Mouse (Mus musculus): ENCODE results near the gene Itga1. TPM values are rescaled to one million over a fixed set of nuclear protein-coding genes. Genes with fewer than 3 reads are reported as not detected.

The Itga1 gene
- polyA plus RNA-seq, 1 experiment from 2014 or later = 31.0 TPM

- ATAC-seq (replicated peaks; ENCODE audit: insufficient number of reproducible peaks, low FRiP score, low TSS enrichment) = no peak
Observed at GRCm38 (mm10) chr13:115130035-115130434, 28.3 kb upstream of the Itga1 start.

GRCm38 (mm10) chr13:115127826-115128225 is 26.1 kb upstream of the Itga1 start:
- Histone ChIP-seq H3K4me2 (no peak overlapping the region), H3K27me3 (ENCODE audit: control insufficient read depth, insufficient read depth, low read length) (no peaks in the 10 kb centered on the region), H3K4me1 (ENCODE audit: control insufficient read depth, insufficient read depth, low read length) (no peaks in the 10 kb centered on the region), H3K36me3 (ENCODE audit: control insufficient read depth, insufficient read depth, low read length) (no peaks in the 10 kb centered on the region), H3K27ac (ENCODE audit: low read depth, low read length) (no peak overlapping the region), H3K9me3 (replicated peaks; ENCODE audit: control insufficient read depth, low read length) (no peaks in the 10 kb centered on the region), H3K9ac (ENCODE audit: low read depth, low read length) (no peak overlapping the region), H3K4me3 (ENCODE audit: low read depth, low read length) (no peak overlapping the region)
- no peak for ATAC-seq (replicated peaks; ENCODE audit: insufficient number of reproducible peaks, low FRiP score, low TSS enrichment)
- 83% methylated on average over 1 of the region's 1 CpGs for WGBS (ENCODE audit: insufficient replicate concordance)

More at GRCm38 (mm10) chr13:115130035-115130434, 28.3 kb upstream of the Itga1 start:
- Histone ChIP-seq H3K27ac (ENCODE audit: low read depth, low read length) (no peak overlapping the region), H3K9ac (ENCODE audit: low read depth, low read length) (no peak overlapping the region), H3K4me3 (ENCODE audit: low read depth, low read length) (no peak overlapping the region), H3K27me3 (ENCODE audit: control insufficient read depth, insufficient read depth, low read length) (no peaks in the 10 kb centered on the region), H3K36me3 (ENCODE audit: control insufficient read depth, insufficient read depth, low read length) (no peaks in the 10 kb centered on the region), H3K4me2 (no peak overlapping the region), H3K4me1 (ENCODE audit: control insufficient read depth, insufficient read depth, low read length) (no peaks in the 10 kb centered on the region), H3K9me3 (replicated peaks; ENCODE audit: control insufficient read depth, low read length) (no peaks in the 10 kb centered on the region)
- WGBS (ENCODE audit: insufficient replicate concordance) = 72% methylated on average over 2 of the region's 2 CpGs

- Histone ChIP-seq H3K4me1 (ENCODE audit: control insufficient read depth, insufficient read depth, low read length) (no peaks in the 10 kb centered on the region), H3K27ac (ENCODE audit: low read depth, low read length) (no peak overlapping the region), H3K4me3 (ENCODE audit: low read depth, low read length) (no peak overlapping the region), H3K36me3 (ENCODE audit: control insufficient read depth, insufficient read depth, low read length) (no peaks in the 10 kb centered on the region), H3K27me3 (ENCODE audit: control insufficient read depth, insufficient read depth, low read length) (no peaks in the 10 kb centered on the region), H3K4me2 (no peak overlapping the region), H3K9ac (ENCODE audit: low read depth, low read length) (no peak overlapping the region), H3K9me3 (replicated peaks; ENCODE audit: control insufficient read depth, low read length) (no peaks in the 10 kb centered on the region)
- ATAC-seq (replicated peaks; ENCODE audit: insufficient number of reproducible peaks, low FRiP score, low TSS enrichment) = no peak
- WGBS (ENCODE audit: insufficient replicate concordance) = 74% methylated on average over 2 of the region's 2 CpGs
Observed at GRCm38 (mm10) chr13:115126534-115126933, 24.8 kb upstream of the Itga1 start.

GRCm38 (mm10) chr13:115125130-115125529 is 23.4 kb upstream of the Itga1 start:
- Histone ChIP-seq H3K27ac (ENCODE audit: low read depth, low read length) (no peak overlapping the region), H3K4me1 (ENCODE audit: control insufficient read depth, insufficient read depth, low read length) (no peaks in the 10 kb centered on the region), H3K9ac (ENCODE audit: low read depth, low read length) (no peak overlapping the region), H3K36me3 (ENCODE audit: control insufficient read depth, insufficient read depth, low read length) (no peaks in the 10 kb centered on the region), H3K27me3 (ENCODE audit: control insufficient read depth, insufficient read depth, low read length) (no peaks in the 10 kb centered on the region), H3K4me2 (no peak overlapping the region), H3K9me3 (replicated peaks; ENCODE audit: control insufficient read depth, low read length) (no peaks in the 10 kb centered on the region), H3K4me3 (ENCODE audit: low read depth, low read length) (no peak overlapping the region)
- ATAC-seq (replicated peaks; ENCODE audit: insufficient number of reproducible peaks, low FRiP score, low TSS enrichment) = no peak
- 79% methylated on average over 4 of the region's 4 CpGs for WGBS (ENCODE audit: insufficient replicate concordance)

GRCm38 (mm10) chr13:115124521-115124920 is 22.8 kb upstream of the Itga1 start:
- no peaks in the 10 kb centered on the region for H3K36me3 ChIP-seq (ENCODE audit: control insufficient read depth, insufficient read depth, low read length)
- WGBS (ENCODE audit: insufficient replicate concordance) = 62% methylated on average over 1 of the region's 1 CpGs
- H3K9me3 ChIP-seq (replicated peaks; ENCODE audit: control insufficient read depth, low read length) = no peaks in the 10 kb centered on the region
- H3K27me3 ChIP-seq (ENCODE audit: control insufficient read depth, insufficient read depth, low read length) = no peaks in the 10 kb centered on the region
- H3K27ac ChIP-seq (ENCODE audit: low read depth, low read length) = no peak overlapping the region
- no peak overlapping the region for H3K4me3 ChIP-seq (ENCODE audit: low read depth, low read length)
- ATAC-seq (replicated peaks; ENCODE audit: insufficient number of reproducible peaks, low FRiP score, low TSS enrichment) = no peak
- H3K4me1 ChIP-seq (ENCODE audit: control insufficient read depth, insufficient read depth, low read length) = no peaks in the 10 kb centered on the region
- no peak overlapping the region for H3K9ac ChIP-seq (ENCODE audit: low read depth, low read length)
- no peak overlapping the region for H3K4me2 ChIP-seq

- no peak overlapping the region for H3K27ac ChIP-seq (ENCODE audit: low read depth, low read length)
- H3K4me2 ChIP-seq = no peak overlapping the region
- WGBS (ENCODE audit: insufficient replicate concordance) = 63% methylated on average over 5 of the region's 5 CpGs
- no peak overlapping the region for H3K4me3 ChIP-seq (ENCODE audit: low read depth, low read length)
- H3K9ac ChIP-seq (ENCODE audit: low read depth, low read length) = no peak overlapping the region
- H3K9me3 ChIP-seq (replicated peaks; ENCODE audit: control insufficient read depth, low read length) = no peaks in the 10 kb centered on the region
- no peak for ATAC-seq (replicated peaks; ENCODE audit: insufficient number of reproducible peaks, low FRiP score, low TSS enrichment)
- H3K36me3 ChIP-seq (ENCODE audit: control insufficient read depth, insufficient read depth, low read length) = no peaks in the 10 kb centered on the region
- no peaks in the 10 kb centered on the region for H3K27me3 ChIP-seq (ENCODE audit: control insufficient read depth, insufficient read depth, low read length)
- H3K4me1 ChIP-seq (ENCODE audit: control insufficient read depth, insufficient read depth, low read length) = no peaks in the 10 kb centered on the region
Observed at GRCm38 (mm10) chr13:115118756-115119155, 17.0 kb upstream of the Itga1 start.

- ATAC-seq (replicated peaks; ENCODE audit: insufficient number of reproducible peaks, low FRiP score, low TSS enrichment) = no peak
- H3K9me3 ChIP-seq (replicated peaks; ENCODE audit: control insufficient read depth, low read length) = no peaks in the 10 kb centered on the region
- H3K27me3 ChIP-seq (ENCODE audit: control insufficient read depth, insufficient read depth, low read length) = no peaks in the 10 kb centered on the region
- 84% methylated on average over 3 of the region's 3 CpGs for whole genome bisulfite sequencing (ENCODE audit: insufficient replicate concordance)
- no peaks in the 10 kb centered on the region for H3K4me1 ChIP-seq (ENCODE audit: control insufficient read depth, insufficient read depth, low read length)
- H3K4me3 ChIP-seq (ENCODE audit: low read depth, low read length) = no peak overlapping the region
- H3K36me3 ChIP-seq (ENCODE audit: control insufficient read depth, insufficient read depth, low read length) = no peaks in the 10 kb centered on the region
- no peak overlapping the region for H3K4me2 ChIP-seq
- H3K9ac ChIP-seq (ENCODE audit: low read depth, low read length) = no peak overlapping the region
- no peak overlapping the region for H3K27ac ChIP-seq (ENCODE audit: low read depth, low read length)
Observed at GRCm38 (mm10) chr13:115118195-115118594, 16.4 kb upstream of the Itga1 start.

GRCm38 (mm10) chr13:115116930-115117621 is 15.3 kb upstream of the Itga1 start:
- WGBS (ENCODE audit: insufficient replicate concordance) = 83% methylated on average over 3 of the region's 3 CpGs
- H3K9ac ChIP-seq (ENCODE audit: low read depth, low read length) = no peak overlapping the region
- no peak for ATAC-seq (replicated peaks; ENCODE audit: insufficient number of reproducible peaks, low FRiP score, low TSS enrichment)
- no peak overlapping the region for H3K4me2 ChIP-seq
- no peak overlapping the region for H3K27ac ChIP-seq (ENCODE audit: low read depth, low read length)
- H3K4me1 ChIP-seq (ENCODE audit: control insufficient read depth, insufficient read depth, low read length) = no peaks in the 10 kb centered on the region
- no peaks in the 10 kb centered on the region for H3K27me3 ChIP-seq (ENCODE audit: control insufficient read depth, insufficient read depth, low read length)
- no peak overlapping the region for H3K4me3 ChIP-seq (ENCODE audit: low read depth, low read length)
- no peaks in the 10 kb centered on the region for H3K36me3 ChIP-seq (ENCODE audit: control insufficient read depth, insufficient read depth, low read length)
- no peaks in the 10 kb centered on the region for H3K9me3 ChIP-seq (replicated peaks; ENCODE audit: control insufficient read depth, low read length)

- no peaks in the 10 kb centered on the region for H3K9me3 ChIP-seq (replicated peaks; ENCODE audit: control insufficient read depth, low read length)
- no peak overlapping the region for H3K27ac ChIP-seq (ENCODE audit: low read depth, low read length)
- no peak for ATAC-seq (replicated peaks; ENCODE audit: insufficient number of reproducible peaks, low FRiP score, low TSS enrichment)
- no peaks in the 10 kb centered on the region for H3K4me1 ChIP-seq (ENCODE audit: control insufficient read depth, insufficient read depth, low read length)
- 82% methylated on average over 4 of the region's 4 CpGs for WGBS (ENCODE audit: insufficient replicate concordance)
- no peaks in the 10 kb centered on the region for H3K27me3 ChIP-seq (ENCODE audit: control insufficient read depth, insufficient read depth, low read length)
- H3K9ac ChIP-seq (ENCODE audit: low read depth, low read length) = no peak overlapping the region
- no peak overlapping the region for H3K4me3 ChIP-seq (ENCODE audit: low read depth, low read length)
- no peaks in the 10 kb centered on the region for H3K36me3 ChIP-seq (ENCODE audit: control insufficient read depth, insufficient read depth, low read length)
- no peak overlapping the region for H3K4me2 ChIP-seq
Observed at GRCm38 (mm10) chr13:115109628-115110027, 7.9 kb upstream of the Itga1 start.

All from heart, embryonic 11.5 days (tissue).